In the genomic region with DNA sequence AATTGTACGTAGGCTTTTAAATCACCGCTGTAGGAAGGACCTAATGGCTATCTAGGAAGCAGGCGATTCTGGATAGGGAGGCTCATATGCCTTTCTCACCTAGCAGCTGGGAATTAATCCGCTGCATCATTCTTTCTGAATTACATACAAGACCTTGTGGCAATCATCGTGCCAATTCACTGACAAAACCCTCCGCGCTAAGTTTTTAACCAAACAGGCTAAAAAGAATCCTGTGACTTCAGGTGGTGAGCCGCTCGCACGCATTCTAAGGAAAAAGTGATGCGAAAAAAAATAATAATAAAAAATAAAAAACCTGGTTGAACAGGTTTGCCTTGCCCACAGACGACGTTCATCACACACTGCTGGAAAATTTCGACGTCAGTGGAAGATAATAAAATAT, we compare ENCODE assay signal across 8 mouse cellular contexts. TPM values are rescaled to one million over a fixed set of nuclear protein-coding genes. Genes with fewer than 3 reads are reported as not detected.
DNase-seq lines count a peak whose midpoint lies in the region; ATAC-seq and TF ChIP-seq lines count a peak whose summit lies in the region.

No protein-coding gene starts in this region.

- 14% methylated on average over 15 of the region's 15 CpGs for WGBS in spleen, adult 2 months
- WGBS in forebrain, embryonic 13.5 days: under 1% methylated on average over 15 of the region's 15 CpGs
- 3% methylated on average over 15 of the region's 15 CpGs for WGBS in limb, embryonic 11.5 days

- H3K4me3 ChIP-seq in spleen, adult 2 months (ENCODE audit: extremely low read depth, insufficient read depth, insufficient read length): peak overlapping the region; percentile 99
- H3K4me3 ChIP-seq in forebrain, embryonic 13.5 days: peak overlapping the region; percentile 88
- peak overlapping the region; percentile 61 for H3K4me3 ChIP-seq in limb, embryonic 11.5 days (ENCODE audit: low read depth, low read length)

- H3K9ac ChIP-seq in forebrain, embryonic 13.5 days: peak overlapping the region; percentile 97
- no peak overlapping the region for H3K9ac ChIP-seq in limb, embryonic 11.5 days (ENCODE audit: low read length)

- no peak for ATAC-seq in forebrain, embryonic 13.5 days
- ATAC-seq in limb, embryonic 11.5 days (ENCODE audit: insufficient number of reproducible peaks, low FRiP score, low TSS enrichment, low read depth): no peak
- no peak for ATAC-seq in monocyte, adult 5-6 weeks (replicated peaks; ENCODE audit: insufficient number of reproducible peaks, low FRiP score, low TSS enrichment, poor library complexity, severe bottlenecking)

- no peaks in the 10 kb centered on the region for H3K9me3 ChIP-seq in forebrain, embryonic 13.5 days (replicated peaks)
- H3K9me3 ChIP-seq in limb, embryonic 11.5 days (ENCODE audit: control insufficient read depth, low read length): no peaks in the 10 kb centered on the region

- TF ChIP-seq POLR2A in spleen, adult 2 months (IDR thresholded peaks at IDR 0.05; ENCODE audit: low read depth, low read length): no peak

- peak; percentile 19 for DNase-seq in adrenal gland, postnatal 10 days
- DNase-seq in adrenal gland, postnatal 25 days: no peak
- DNase-seq in spleen, adult 2 months (ENCODE audit: low read depth in 1 of 2, low spot score in 2 of 2): peak in 1 of 2 experiments; percentile 14
- DNase-seq in spleen, postnatal 4 days (ENCODE audit: low spot score in 2 of 2): no peak
- peak; percentile 24 for DNase-seq in limb, embryonic 11.5 days (ENCODE audit: low spot score)
- DNase-seq in naive thymus-derived CD4-positive, alpha-beta T cell, adult 2 months (ENCODE audit: low read depth): peak; percentile 46

- no peak for TF ChIP-seq CTCF in spleen, adult 2 months (IDR thresholded peaks at IDR 0.05; ENCODE audit: extremely low read depth, insufficient read depth, insufficient read length, insufficient replicate concordance)

- no peaks in the 10 kb centered on the region for H3K36me3 ChIP-seq in spleen, adult 2 months (ENCODE audit: control insufficient read depth, insufficient read depth, low read length)
- no peaks in the 10 kb centered on the region for H3K36me3 ChIP-seq in forebrain, embryonic 13.5 days (ENCODE audit: poor library complexity, severe bottlenecking)
- no peaks in the 10 kb centered on the region for H3K36me3 ChIP-seq in limb, embryonic 11.5 days (ENCODE audit: control insufficient read depth, insufficient read depth, low read length)

- H3K4me2 ChIP-seq in forebrain, embryonic 13.5 days: peak overlapping the region; percentile 90
- H3K4me2 ChIP-seq in limb, embryonic 11.5 days (ENCODE audit: low read depth, severe bottlenecking): peak overlapping the region; percentile 96

- peaks cover 4% of the 10 kb centered on the region for H3K4me1 ChIP-seq in spleen, adult 2 months (ENCODE audit: control insufficient read depth, insufficient read depth, insufficient read length)
- H3K4me1 ChIP-seq in forebrain, embryonic 13.5 days: peaks cover 25% of the 10 kb centered on the region
- H3K4me1 ChIP-seq in limb, embryonic 11.5 days (ENCODE audit: control insufficient read depth, insufficient read depth, low read length): peaks cover 8% of the 10 kb centered on the region; the same call in 1 of the 2 replicates

- H3K27me3 ChIP-seq in spleen, adult 2 months (ENCODE audit: control insufficient read depth, insufficient read depth, low read length): peaks cover 5% of the 10 kb centered on the region
- no peaks in the 10 kb centered on the region for H3K27me3 ChIP-seq in forebrain, embryonic 13.5 days
- no peaks in the 10 kb centered on the region for H3K27me3 ChIP-seq in limb, embryonic 11.5 days (ENCODE audit: control insufficient read depth, insufficient read depth, low read length)

- no peak overlapping the region for H3K27ac ChIP-seq in spleen, adult 2 months (ENCODE audit: insufficient read depth, low read length)
- no peak overlapping the region for H3K27ac ChIP-seq in forebrain, embryonic 13.5 days
- no peak overlapping the region for H3K27ac ChIP-seq in limb, embryonic 11.5 days (replicated peaks; ENCODE audit: low read depth, low read length)

RNA-seq across cellular contexts. Expression of a gene that starts 1.1 kb away (rescaled TPM):
- total RNA-seq in adrenal gland, postnatal 10 days (2021): 10 to 100 TPM; 18.4 to 27.5 TPM
- 41.2 and 42.6 TPM in 2 replicates for total RNA-seq in adrenal gland, postnatal 25 days (2021)
- 9.0 and 12.1 TPM in 2 replicates for polyA plus RNA-seq in spleen, adult 2 months (2012; rRNA removed)
- 5.8 and 6.0 TPM in 2 replicates for polyA plus RNA-seq in forebrain, embryonic 13.5 days (2015; fragmentation: Nextera tagmentation; extraction: Ambion mirVana)
- polyA plus RNA-seq in limb, embryonic 11.5 days (2014; fragmentation: Nextera tagmentation; extraction: Ambion mirVana): 4.4 and 4.9 TPM in 2 replicates
- 16.6 to 28.0 TPM (median 19.0 TPM) in 3 replicates for total RNA-seq in monocyte, adult 5-6 weeks (2017)

Comparison
In these comparisons a context has a peak if more than half of its experiments do, and no peak if none do; other contexts are left out.
1. DNase-seq: peak in adrenal gland, postnatal 10 days (single experiment), limb, embryonic 11.5 days (single experiment) and naive thymus-derived CD4-positive, alpha-beta T cell, adult 2 months (single experiment); none in adrenal gland, postnatal 25 days (single experiment) and spleen, postnatal 4 days (0 of 2).
2. Peak in every context shown above with its lines, with median percentiles within 50 percentile points of each other: H3K4me3 ChIP-seq.